Mouse (Mus musculus) adrenal gland, adult 18-20 months (tissue): ENCODE data around the gene Baiap2l2. TPM values are rescaled to one million over a fixed set of nuclear protein-coding genes. Genes with fewer than 3 reads are reported as not detected.

Experiments used
- DNase-seq, 2 experiments: peaks; one replicate each; pipeline ENCODE4 v3.0.0; 2021 to 2022; ENCODE audit warnings: low spot score in 2 of 2
- long read RNA-seq, 2 experiments: library from polyadenylated mRNA; stranded (forward); transcript quantifications; one replicate each; pipeline ENCODE4 v2.0.0; 2021
- total RNA-seq, 2 experiments: library from RNA; stranded (reverse); gene quantifications; 1 replicate in 1 of 2; 2 replicates in 1 of 2; pipeline ENCODE4 v1.2.3; 2021

The Baiap2l2 gene
- total RNA-seq = under 1 TPM; 0.13 to 0.93 TPM
- long read RNA-seq, experiment 1 = 0 reads
- long read RNA-seq, experiment 2, partial matches to known transcripts = 1 of 1 reads
- long read RNA-seq, experiment 2, other reads (novel, unspliced or antisense) = 0 of 1 reads

GRCm38 (mm10) chr15:79285399-79285798, at the start of gene Baiap2l2:
Gene Baiap2l2 (minus strand): TSS chr15:79285537.
- DNase-seq = no peak

DNA sequence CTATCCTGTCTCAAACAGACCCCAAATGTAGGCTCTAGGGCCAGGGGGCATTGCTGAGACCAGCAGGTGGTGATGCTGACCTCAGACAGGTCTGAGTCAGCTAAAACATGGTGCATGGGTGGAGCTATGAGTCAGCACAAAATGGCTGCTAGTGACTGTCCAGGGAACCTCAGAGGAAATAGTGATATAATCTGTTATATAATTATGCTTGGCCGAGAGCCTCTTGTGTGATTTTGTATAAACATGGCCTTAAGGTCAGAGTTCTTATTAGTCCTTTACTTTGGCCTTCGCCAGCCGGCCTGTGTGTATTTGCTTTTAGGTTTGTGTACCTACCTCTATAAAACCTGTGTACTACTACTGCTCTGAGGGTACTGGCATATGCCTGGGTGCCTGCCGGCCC, 48.1 kb upstream of the Baiap2l2 start:
- no peak for DNase-seq

DNA sequence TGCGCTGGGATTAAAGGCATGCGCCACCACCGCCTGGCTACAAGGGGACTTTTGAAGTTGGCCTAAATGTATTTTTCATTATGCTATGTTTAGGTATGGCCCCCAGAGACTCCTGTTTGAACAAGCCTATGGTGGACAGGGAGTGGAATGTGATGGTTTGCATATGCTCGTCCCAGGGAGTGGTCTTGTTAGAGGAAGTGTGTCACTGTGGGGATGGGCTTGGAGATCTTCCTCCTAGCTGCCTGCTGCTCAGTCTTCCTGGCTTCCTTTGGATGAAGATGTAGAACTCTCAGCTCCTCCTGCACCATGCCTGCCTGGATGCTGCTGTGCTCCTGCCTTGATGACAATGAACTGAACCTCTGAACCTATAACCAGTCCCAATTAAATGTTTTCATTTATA, 45.2 kb upstream of the Baiap2l2 start:
- DNase-seq = no peak

DNA sequence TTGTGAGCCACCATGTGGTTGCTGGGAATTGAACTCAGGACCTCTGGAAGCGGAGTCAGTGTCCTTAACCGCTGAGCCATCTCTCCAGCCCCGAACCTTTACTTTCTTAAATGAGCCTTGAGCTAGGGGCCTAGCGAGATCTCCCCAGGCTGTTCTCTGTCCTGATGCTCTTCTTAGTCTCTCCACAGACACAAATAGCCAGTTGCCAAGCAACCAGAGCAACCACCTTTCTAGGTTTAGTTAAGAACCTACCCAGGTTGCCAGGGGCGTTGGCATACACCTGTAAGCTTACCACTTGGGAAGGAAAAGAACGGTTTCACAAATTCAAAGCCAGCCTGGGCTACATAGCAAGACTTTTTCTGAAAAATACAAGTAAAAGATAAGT, 44.6 kb upstream of the Baiap2l2 start:
- DNase-seq = no peak

GRCm38 (mm10) chr15:79329346-79329978, 44.1 kb upstream of the Baiap2l2 start:
- no peak for DNase-seq

GRCm38 (mm10) chr15:79328939-79329275, 43.6 kb upstream of the Baiap2l2 start:
- DNase-seq = no peak

- DNase-seq = peak; percentile 96
These were observed 43.0 kb upstream of the Baiap2l2 start, which contains the start of gene Pla2g6 for GRCm38 (mm10) chr15:79328058-79328938. Gene Pla2g6 (minus strand): TSS chr15:79328390.

GRCm38 (mm10) chr15:79326971-79327961, 41.9 kb upstream of the Baiap2l2 start:
- peak in 1 of 2 experiments; percentile 38 for DNase-seq

DNA sequence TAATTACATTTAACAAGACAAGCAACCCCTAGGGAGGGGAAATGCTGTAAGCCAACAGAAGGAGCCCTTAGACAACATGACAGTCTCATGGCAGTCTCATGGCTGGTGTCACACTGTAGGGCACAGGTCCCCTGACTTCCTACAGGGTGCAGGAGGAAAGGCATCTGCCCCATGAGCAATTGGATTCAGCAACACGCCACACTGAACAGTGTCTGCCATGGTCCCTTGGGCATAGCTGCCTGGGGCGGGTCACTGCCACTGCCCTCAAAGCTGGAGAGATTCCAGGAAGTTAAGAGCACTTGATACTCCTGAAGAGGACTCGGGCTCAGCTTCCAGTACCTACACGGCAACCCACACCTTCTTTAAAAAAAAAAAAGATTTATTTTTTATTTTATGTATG, 40.9 kb upstream of the Baiap2l2 start:
- no peak for DNase-seq

- no peak for DNase-seq
These were observed 40.4 kb upstream of the Baiap2l2 start for GRCm38 (mm10) chr15:79325742-79326141.

- no peak for DNase-seq
These were observed 39.0 kb upstream of the Baiap2l2 start for GRCm38 (mm10) chr15:79324373-79324772.

DNA sequence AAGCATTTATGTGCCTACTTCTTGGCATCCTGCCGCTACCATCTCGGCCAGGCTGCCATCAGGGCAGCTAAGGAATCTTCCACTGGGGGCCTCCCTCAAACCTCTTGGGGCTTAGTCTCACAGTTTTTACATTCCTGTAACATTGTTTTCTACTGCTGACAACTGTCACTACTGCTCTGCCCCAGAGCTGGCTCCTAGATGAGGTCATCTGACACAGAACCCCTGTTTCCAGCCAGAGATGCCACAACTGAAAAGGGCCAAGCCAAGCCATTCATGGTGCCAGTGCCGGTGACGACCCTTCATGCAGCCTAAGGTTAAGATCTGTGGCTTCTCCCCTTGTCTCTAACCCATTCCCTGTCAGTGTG, 38.4 kb upstream of the Baiap2l2 start:
- no peak for DNase-seq

- peak; percentile 52 to 61 for DNase-seq
These were observed 37.9 kb upstream of the Baiap2l2 start for GRCm38 (mm10) chr15:79322991-79323790.

DNA sequence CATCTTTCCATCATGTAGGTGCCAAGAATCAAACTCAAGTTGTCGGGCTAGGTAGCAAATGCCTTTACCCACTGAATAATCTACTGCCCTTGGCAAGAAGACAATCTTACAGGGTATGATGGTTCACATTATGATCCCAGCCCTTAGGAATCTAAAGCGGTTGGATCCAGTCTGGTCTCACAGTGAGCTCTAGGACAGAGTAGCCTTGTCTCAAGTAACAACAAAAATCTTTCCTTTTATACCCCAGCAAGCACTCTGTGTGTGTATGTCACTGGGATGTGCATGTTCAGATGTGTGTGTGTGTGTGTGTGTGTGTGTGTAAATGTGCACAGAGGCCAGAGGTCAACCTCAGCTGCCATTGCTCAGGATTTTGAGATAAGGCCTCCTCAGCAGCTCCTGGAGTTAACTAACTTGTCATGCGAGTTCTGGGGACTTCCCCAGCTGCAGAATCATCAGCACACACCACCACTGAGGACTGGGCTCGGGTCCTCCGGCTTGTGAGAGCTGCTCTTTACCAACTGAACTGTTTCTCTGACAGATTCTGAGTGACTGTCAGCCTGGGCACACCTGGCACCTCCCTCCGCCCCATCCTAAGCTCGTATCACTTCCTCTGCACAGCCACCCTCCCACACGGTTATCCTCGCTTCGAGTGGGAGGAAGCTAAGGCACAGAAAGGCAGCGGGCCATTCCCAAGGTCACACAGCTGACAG, 37.1 kb upstream of the Baiap2l2 start:
- DNase-seq = no peak

- no peak for DNase-seq
These were observed 36.4 kb upstream of the Baiap2l2 start for GRCm38 (mm10) chr15:79321733-79322190.

DNA sequence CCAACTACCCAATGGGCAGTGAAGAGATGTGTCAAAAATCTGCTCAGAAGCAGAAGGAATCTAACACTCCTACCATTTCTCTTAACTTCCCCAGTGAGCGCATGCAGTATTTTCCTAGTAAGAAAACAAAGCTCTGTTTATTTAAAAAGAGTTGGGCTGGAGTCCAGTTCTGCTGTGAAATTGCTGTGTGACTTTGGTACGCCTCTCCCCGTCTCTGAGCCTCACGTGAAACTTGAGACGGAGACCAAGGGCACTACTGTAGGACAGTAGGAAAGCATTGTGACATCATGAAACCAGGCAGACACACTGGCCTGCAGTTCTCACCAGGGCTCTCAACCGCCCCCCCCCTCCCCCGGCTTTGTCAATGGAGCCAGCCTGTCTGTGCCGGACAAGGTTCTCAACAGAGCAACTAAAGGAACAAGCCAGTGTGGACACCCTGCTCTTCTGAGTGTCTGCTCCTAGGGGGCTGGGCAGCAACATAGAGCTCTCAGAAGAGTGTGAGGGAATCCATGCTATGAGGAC, 28.6 kb upstream of the Baiap2l2 start:
- no peak for DNase-seq

DNA sequence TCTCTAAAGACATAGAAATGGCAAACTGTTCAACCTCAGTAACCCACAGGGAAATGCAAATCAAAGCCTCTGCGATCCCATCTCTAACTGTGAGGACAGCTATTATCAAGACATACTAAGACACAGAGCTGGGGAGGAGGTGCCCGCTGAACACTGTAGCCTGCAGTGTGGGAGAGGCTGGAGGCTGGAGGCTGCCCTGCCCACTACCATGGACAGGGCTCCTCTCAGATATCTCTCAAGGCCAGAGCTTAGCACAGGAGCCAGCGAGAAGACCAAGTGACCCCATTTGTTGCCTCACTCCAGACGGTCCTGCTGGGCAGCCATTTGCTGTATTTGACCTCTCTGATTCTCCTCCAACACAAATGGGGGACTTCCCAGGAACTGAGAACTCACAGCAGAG, 22.5 kb upstream of the Baiap2l2 start:
- no peak for DNase-seq

DNA sequence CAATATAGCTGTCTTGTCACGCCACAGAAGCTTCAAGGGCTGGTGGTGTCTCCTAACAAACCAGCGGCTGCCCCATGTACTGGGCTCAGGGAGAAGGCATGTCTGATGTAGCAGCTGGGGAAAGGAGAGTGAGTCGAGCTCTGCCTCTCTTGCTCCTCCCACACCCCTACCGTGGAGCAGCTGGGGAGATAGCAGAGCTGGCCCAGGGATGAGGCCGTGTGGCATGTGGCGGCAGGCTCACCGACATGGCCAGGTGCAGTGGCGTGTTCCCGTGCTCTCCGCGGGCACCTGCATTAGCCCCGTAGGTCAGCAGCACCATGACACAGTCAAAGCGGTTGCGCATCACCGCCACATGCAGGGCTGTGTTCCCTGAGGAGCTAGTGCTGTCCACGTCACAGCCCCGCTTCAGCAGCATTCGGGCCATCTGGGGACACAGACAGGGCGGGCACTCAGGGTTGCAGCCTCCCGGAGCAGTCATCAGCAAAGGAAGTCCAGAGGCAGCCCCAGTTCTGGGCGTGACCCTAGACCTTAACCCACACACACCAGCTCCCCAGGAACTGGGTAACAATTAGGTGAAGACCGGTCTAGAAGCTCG, 20.8 kb upstream of the Baiap2l2 start:
- no peak for DNase-seq

DNA sequence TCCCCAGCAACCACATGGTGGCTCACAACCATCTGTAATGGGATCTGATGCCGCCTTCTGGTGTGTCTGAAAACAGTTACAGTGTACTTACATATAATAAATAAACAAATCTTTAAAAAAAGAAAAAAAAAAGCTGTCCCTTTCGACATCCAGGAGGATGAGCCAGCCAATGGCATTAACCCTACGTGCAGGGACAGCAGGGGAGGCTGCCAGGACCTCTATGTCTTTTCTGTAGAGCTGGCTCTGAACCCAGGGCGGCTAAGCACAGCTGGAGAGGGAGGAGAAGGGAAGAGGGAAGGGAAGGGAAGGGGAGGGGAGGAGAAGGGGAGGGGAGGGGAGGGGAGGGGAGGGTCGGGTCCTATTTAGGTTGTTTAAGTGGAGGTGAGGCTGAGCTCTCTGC, 19.5 kb upstream of the Baiap2l2 start:
- no peak for DNase-seq
